8 mouse cellular contexts compared by ENCODE assay signal in genomic region chr9:58487851-58488801, GRCm38 (mm10). TPM values are rescaled to one million over a fixed set of nuclear protein-coding genes. Genes with fewer than 3 reads are reported as not detected.
A peak's percentile ranks its signal among the peaks of the same experiment; 100 is the strongest.
DNase-seq lines count a peak whose midpoint lies in the region; ATAC-seq and TF ChIP-seq lines count a peak whose summit lies in the region.

TSS of gene Insyn1 (plus strand) at chr9:58488603.

- peak within 1 kb of the TSS; percentile 90 for H3K9ac ChIP-seq in heart, adult 2 months (ENCODE audit: low read depth, low read length)
- no peak within 1 kb of the TSS; the same call in 1 of the 2 replicates for H3K9ac ChIP-seq in liver, adult 2 months (ENCODE audit: low read depth, low read length)
- peak within 1 kb of the TSS; percentile 80 for H3K9ac ChIP-seq in neural tube, embryonic 11.5 days (ENCODE audit: low read length)

- peaks cover 3% of the 10 kb centered on the region; the same call in 1 of the 2 replicates for H3K36me3 ChIP-seq in embryonic facial prominence, embryonic 10.5 days (replicated peaks)
- H3K36me3 ChIP-seq in heart, adult 2 months (ENCODE audit: control insufficient read depth, insufficient read depth, low read length), result no peaks in the 10 kb centered on the region
- no peaks in the 10 kb centered on the region for H3K36me3 ChIP-seq in kidney, adult 2 months (ENCODE audit: control insufficient read depth, insufficient read depth, low read length)
- H3K36me3 ChIP-seq in liver, adult 2 months (ENCODE audit: control insufficient read depth, insufficient read depth, low read length), result no peaks in the 10 kb centered on the region
- no peaks in the 10 kb centered on the region for H3K36me3 ChIP-seq in neural tube, embryonic 11.5 days (ENCODE audit: control insufficient read depth, insufficient read depth, low read length)

- peaks cover 45% of the 10 kb centered on the region for H3K4me1 ChIP-seq in embryonic facial prominence, embryonic 10.5 days
- no peaks in the 10 kb centered on the region for H3K4me1 ChIP-seq in heart, adult 2 months (ENCODE audit: control insufficient read depth, insufficient read depth, low read length)
- H3K4me1 ChIP-seq in kidney, adult 2 months (ENCODE audit: control insufficient read depth, insufficient read depth, low read length), result peaks cover 2% of the 10 kb centered on the region; the same call in 1 of the 2 replicates
- H3K4me1 ChIP-seq in liver, adult 2 months (ENCODE audit: control insufficient read depth, insufficient read depth, low read length), result no peaks in the 10 kb centered on the region; the same call in 1 of the 2 replicates
- peaks cover 11% of the 10 kb centered on the region for H3K4me1 ChIP-seq in neural tube, embryonic 11.5 days (ENCODE audit: control insufficient read depth, insufficient read depth, low read length)

- H3K4me3 ChIP-seq in embryonic facial prominence, embryonic 10.5 days, result peak within 1 kb of the TSS; percentile 79
- peak within 1 kb of the TSS; percentile 60 for H3K4me3 ChIP-seq in heart, adult 2 months
- peak within 1 kb of the TSS; percentile 61 for H3K4me3 ChIP-seq in kidney, adult 2 months (ENCODE audit: insufficient read depth, low read depth, low read length)
- H3K4me3 ChIP-seq in liver, adult 2 months (ENCODE audit: insufficient read depth, low read depth, low read length), result peak within 1 kb of the TSS; percentile 22; the same call in 1 of the 2 replicates
- H3K4me3 ChIP-seq in neural tube, embryonic 11.5 days (ENCODE audit: low read depth, low read length), result peak within 1 kb of the TSS; percentile 58

- ATAC-seq in neural tube, embryonic 11.5 days (ENCODE audit: insufficient read depth, low FRiP score, low TSS enrichment), result peak; percentile 60

- H3K27me3 ChIP-seq in embryonic facial prominence, embryonic 10.5 days (replicated peaks; ENCODE audit: low read depth, poor library complexity, severe bottlenecking), result peaks cover 85% of the 10 kb centered on the region
- peaks cover 8% of the 10 kb centered on the region; the same call in 1 of the 2 replicates for H3K27me3 ChIP-seq in heart, adult 2 months (ENCODE audit: control insufficient read depth, insufficient read depth, low read length)
- H3K27me3 ChIP-seq in kidney, adult 2 months (replicated peaks; ENCODE audit: control insufficient read depth, insufficient read depth, low read length), result peaks cover 4% of the 10 kb centered on the region; the same call in 1 of the 2 replicates
- peaks cover 19% of the 10 kb centered on the region for H3K27me3 ChIP-seq in liver, adult 2 months (ENCODE audit: control insufficient read depth, insufficient read depth, low read length)
- H3K27me3 ChIP-seq in neural tube, embryonic 11.5 days (ENCODE audit: control insufficient read depth, insufficient read depth, low read length), result peaks cover 24% of the 10 kb centered on the region

- no peak for TF ChIP-seq POLR2A in heart, adult 2 months (IDR thresholded peaks at IDR 0.05; ENCODE audit: insufficient read depth, low read depth, low read length)
- TF ChIP-seq POLR2A in kidney, adult 2 months (IDR thresholded peaks at IDR 0.05; ENCODE audit: low read depth, low read length), result no peak
- no peak for TF ChIP-seq POLR2A in liver, adult 2 months (IDR thresholded peaks at IDR 0.05; ENCODE audit: extremely low read depth, insufficient read depth, low read length)

- no peaks in the 10 kb centered on the region for H3K9me3 ChIP-seq in embryonic facial prominence, embryonic 10.5 days
- H3K9me3 ChIP-seq in neural tube, embryonic 11.5 days (ENCODE audit: control insufficient read depth, low read length), result no peaks in the 10 kb centered on the region

- H3K27ac ChIP-seq in embryonic facial prominence, embryonic 10.5 days (replicated peaks), result peak within 1 kb of the TSS; percentile 89
- peak within 1 kb of the TSS; percentile 31; the same call in 1 of the 2 replicates for H3K27ac ChIP-seq in heart, adult 2 months
- H3K27ac ChIP-seq in kidney, adult 2 months (ENCODE audit: insufficient read depth, low read depth, low read length), result no peak within 1 kb of the TSS
- no peak within 1 kb of the TSS for H3K27ac ChIP-seq in liver, adult 2 months (replicated peaks; ENCODE audit: insufficient read depth, low read depth, low read length)
- 0 out of 2 replicates have a peak within 1 kb of the TSS, but pooled peaks have one; percentile 39 for H3K27ac ChIP-seq in neural tube, embryonic 11.5 days (ENCODE audit: low read depth, low read length)

- peak within 1 kb of the TSS; percentile 99 for H3K4me2 ChIP-seq in neural tube, embryonic 11.5 days (ENCODE audit: low read depth)

- no peak for TF ChIP-seq EP300 in heart, adult 2 months (IDR thresholded peaks at IDR 0.05; ENCODE audit: insufficient read depth, low read depth, low read length)

- peak; percentile 18 to 65 for DNase-seq in urinary bladder, adult 18-20 months (ENCODE audit: low spot score in 2 of 2)
- DNase-seq in urinary bladder, postnatal 10 days (ENCODE audit: low spot score), result no peak
- DNase-seq in embryonic facial prominence, embryonic 10.5 days (ENCODE audit: low spot score), result peak; percentile 83
- DNase-seq in heart, adult 2 months, result peak; percentile 70 to 73
- peak; percentile 40 for DNase-seq in kidney, adult 2 months
- no peak for DNase-seq in liver, adult 2 months (ENCODE audit: extremely low read depth, low read depth, low spot score)
- peak; percentile 81 for DNase-seq in neural tube, embryonic 11.5 days (ENCODE audit: low spot score)
- DNase-seq in urinary bladder, adult 2 months (ENCODE audit: low spot score), result peak; percentile 43

- TF ChIP-seq CTCF in heart, adult 2 months (IDR thresholded peaks at IDR 0.05), result no peak
- no peak for TF ChIP-seq CTCF in kidney, adult 2 months (conservative IDR thresholded peaks at IDR 0.05; ENCODE audit: insufficient read depth, insufficient read length, low read depth, low read length)
- no peak for TF ChIP-seq CTCF in liver, adult 2 months (IDR thresholded peaks at IDR 0.05; ENCODE audit: low read depth, low read length)

- WGBS in embryonic facial prominence, embryonic 10.5 days, result under 1% methylated on average over 104 of the region's 104 CpGs
- under 1% methylated on average over 100 of the region's 104 CpGs for WGBS in heart, adult 2 months
- WGBS in kidney, adult 2 months, result under 1% methylated on average over 94 of the region's 104 CpGs
- WGBS in liver, adult 2 months, result under 1% methylated on average over 75 of the region's 104 CpGs
- under 1% methylated on average over 95 of the region's 104 CpGs for WGBS in neural tube, embryonic 11.5 days

- no peaks in the 10 kb centered on the region for H3K79me2 ChIP-seq in heart, adult 2 months (replicated peaks; ENCODE audit: control insufficient read depth, insufficient read depth, low read length)
- H3K79me2 ChIP-seq in liver, adult 2 months (ENCODE audit: control insufficient read depth, insufficient read depth, low read length), result no peaks in the 10 kb centered on the region

- intact Hi-C loops in heart, adult 2 months (cut with DNase I), result loop anchor here (5.0 kb wide), 1 partner anchor 81 kb away; no protein-coding TSS in a partner anchor

RNA-seq across cellular contexts. Expression of gene Insyn1, which starts in this region (rescaled TPM):
- 0.85 and 1.1 TPM in 2 replicates for polyA plus RNA-seq in embryonic facial prominence, embryonic 10.5 days (2016; fragmentation: Nextera tagmentation; extraction: Ambion mirVana)
- total RNA-seq in heart, adult 2 months (2021), result 10 to 100 TPM; 23.6 to 26.1 TPM
- polyA plus RNA-seq in heart, adult 2 months (2012; rRNA removed), result 13.4 and 17.2 TPM in 2 replicates
- polyA plus RNA-seq in kidney, adult 2 months (2012; rRNA removed), result 2.7 and 2.9 TPM in 2 replicates
- 0.07 and 0.09 TPM in 2 replicates for total RNA-seq in liver, adult 2 months (2014; rRNA removed)
- 0.10 TPM in 1 of 2 replicates, not detected in the other for polyA plus RNA-seq in liver, adult 2 months (2012; rRNA removed)
- 2.6 and 3.5 TPM in 2 replicates for polyA plus RNA-seq in neural tube, embryonic 11.5 days (2014; fragmentation: Nextera tagmentation; extraction: Ambion mirVana)
- 4.1 and 4.8 TPM in 2 replicates for polyA plus RNA-seq in urinary bladder, adult 2 months (2012; rRNA removed)

Comparison
In these comparisons a context has a peak if more than half of its experiments do, and no peak if none do; other contexts are left out.
1. RNA of gene Insyn1 (total RNA-seq): 23.6 to 26.1 TPM in heart, adult 2 months; 0.07 to 0.09 TPM in liver, adult 2 months; every median in the first group is over 10 times any median in the second.
2. DNase-seq: peak in urinary bladder, adult 18-20 months (2 of 2), embryonic facial prominence, embryonic 10.5 days (single experiment), heart, adult 2 months (2 of 2), kidney, adult 2 months (single experiment), neural tube, embryonic 11.5 days (single experiment) and urinary bladder, adult 2 months (single experiment); none in urinary bladder, postnatal 10 days (single experiment) and liver, adult 2 months (single experiment).
3. H3K27ac ChIP-seq: peak in embryonic facial prominence, embryonic 10.5 days (single experiment), heart, adult 2 months (single experiment) and neural tube, embryonic 11.5 days (single experiment); none in kidney, adult 2 months (single experiment) and liver, adult 2 months (single experiment).
4. H3K4me3 ChIP-seq: peak in every context shown above with its lines; median percentile 79 in embryonic facial prominence, embryonic 10.5 days; 61 in kidney, adult 2 months; 60 in heart, adult 2 months; 58 in neural tube, embryonic 11.5 days; 22 in liver, adult 2 months.